Mouse (Mus musculus) intestine, embryonic 16.5 days (tissue): ENCODE measurements around the gene Ythdf1. TPM values are rescaled to one million over a fixed set of nuclear protein-coding genes. Genes with fewer than 3 reads are reported as not detected.

Experiments
- ATAC-seq: fragments of 200-750 bp; cut with Nextera tagmentation; 2 replicates; pipeline ENCODE4 v1.8.0; 2017; ENCODE audit warnings: moderate TSS enrichment, moderate library complexity
- H3K27ac ChIP-seq: fragments of 300-500 bp; sonication (generic); 2 replicates; pipeline ENCODE4 v1.5.1; 2014; ENCODE audit warnings: mild to moderate bottlenecking, low read length
- H3K27me3 ChIP-seq: fragments of 300-500 bp; sonication (generic); replicated peaks from 2 replicates; pipeline ENCODE4 v1.6.1; 2014; ENCODE audit warnings: low read length, control low read depth, mixed read lengths; ENCODE audit not compliant: control insufficient read depth, insufficient read depth
- H3K36me3 ChIP-seq: fragments of 300-500 bp; sonication (generic); 2 replicates; pipeline ENCODE4 v1.6.1; 2014; ENCODE audit warnings: low read length, control low read depth; ENCODE audit not compliant: control insufficient read depth, insufficient read depth
- H3K4me1 ChIP-seq: fragments of 300-500 bp; sonication (generic); 2 replicates; pipeline ENCODE4 v1.6.1; 2014; ENCODE audit warnings: low read length, control low read depth, mixed read lengths; ENCODE audit not compliant: control insufficient read depth, insufficient read depth
- H3K4me2 ChIP-seq: fragments of 300-500 bp; sonication (generic); 2 replicates; pipeline ENCODE4 v1.6.1; 2014; ENCODE audit warnings: low read depth, low read length, control low read depth
- H3K4me3 ChIP-seq: fragments of 300-500 bp; sonication (generic); 2 replicates; pipeline ENCODE4 v1.5.1; 2014; ENCODE audit warnings: mild to moderate bottlenecking, low read length
- H3K9ac ChIP-seq: fragments of 300-500 bp; sonication (generic); 2 replicates; pipeline ENCODE4 v1.6.1; 2014; ENCODE audit warnings: low read depth, low read length
- H3K9me3 ChIP-seq: fragments of 300-500 bp; sonication (generic); 2 replicates; pipeline ENCODE4 v1.6.1; 2016; ENCODE audit warnings: low read length, control low read depth; ENCODE audit not compliant: control insufficient read depth
- WGBS: fragments of 180-500 bp; shearing (Covaris S2); extraction: QIAGEN DNeasy Blood & Tissue Kit; methylation state at CpG from one replicate; pipeline ENCODE4 v1.1.7; 2014; 5-methylcytosine and 5-hydroxymethylcytosine counted together
- polyA plus RNA-seq: library from polyadenylated mRNA; unstranded; fragments of >200 nt; fragmentation: Nextera tagmentation; extraction: Ambion mirVana; gene quantifications from 2 replicates; pipeline ENCODE4 v1.2.1, GENCODE M21; 2015

The Ythdf1 gene
- polyA plus RNA-seq = 9.2 and 9.8 TPM in 2 replicates

GRCm38 (mm10) chr2:180920810-180921400 is at the start of gene Ythdf1:
TSS of gene Ythdf1 (minus strand) at chr2:180920949.
- peak within 1 kb of the TSS; percentile 68 for H3K27ac ChIP-seq
- WGBS = under 1% methylated on average over 53 of the region's 56 CpGs

GRCm38 (mm10) chr2:180967010-180967763 is 46.4 kb upstream of the Ythdf1 start, which contains the start of gene Arfgap1:
TSS of gene Arfgap1 (plus strand) at chr2:180967225.
- peak within 1 kb of the TSS; percentile 82 for H3K4me2 ChIP-seq
- no peaks in the 10 kb centered on the region for H3K9me3 ChIP-seq
- peak; percentile 84 for ATAC-seq
- H3K36me3 ChIP-seq = peaks cover 16% of the 10 kb centered on the region
- under 1% methylated on average over 57 of the region's 57 CpGs for WGBS
- no peaks in the 10 kb centered on the region for H3K27me3 ChIP-seq
- peak within 1 kb of the TSS; percentile 95 for H3K9ac ChIP-seq
- H3K27ac ChIP-seq = peak within 1 kb of the TSS; percentile 91
- H3K4me1 ChIP-seq = peaks cover 20% of the 10 kb centered on the region
- peak within 1 kb of the TSS; percentile 95 for H3K4me3 ChIP-seq

More at GRCm38 (mm10) chr2:180920810-180921400, at the start of gene Ythdf1:
- H3K9ac ChIP-seq = peak within 1 kb of the TSS; percentile 100
- H3K4me3 ChIP-seq = peak within 1 kb of the TSS; percentile 100
- H3K27me3 ChIP-seq = no peaks in the 10 kb centered on the region
- peak within 1 kb of the TSS; percentile 86 for H3K4me2 ChIP-seq
- H3K9me3 ChIP-seq = no peaks in the 10 kb centered on the region
- peaks cover 17% of the 10 kb centered on the region for H3K4me1 ChIP-seq
- peaks cover 6% of the 10 kb centered on the region; the same call in 1 of the 2 replicates for H3K36me3 ChIP-seq
- peak; percentile 95 for ATAC-seq

- 10% methylated on average over 14 of the region's 14 CpGs for WGBS
- H3K27ac ChIP-seq = peak overlapping the region; percentile 91
- H3K4me3 ChIP-seq = peak overlapping the region; percentile 95
- H3K4me1 ChIP-seq = peaks cover 24% of the 10 kb centered on the region
- H3K27me3 ChIP-seq = no peaks in the 10 kb centered on the region
- peaks cover 7% of the 10 kb centered on the region; the same call in 1 of the 2 replicates for H3K36me3 ChIP-seq
- 0 out of 2 replicates have a peak, but pooled peaks have one; percentile 13 for ATAC-seq
- no peaks in the 10 kb centered on the region for H3K9me3 ChIP-seq
- peak overlapping the region; percentile 82 for H3K4me2 ChIP-seq
- H3K9ac ChIP-seq = peak overlapping the region; percentile 95
These were observed 45.5 kb upstream of the Ythdf1 start for GRCm38 (mm10) chr2:180966092-180966882.

DNA sequence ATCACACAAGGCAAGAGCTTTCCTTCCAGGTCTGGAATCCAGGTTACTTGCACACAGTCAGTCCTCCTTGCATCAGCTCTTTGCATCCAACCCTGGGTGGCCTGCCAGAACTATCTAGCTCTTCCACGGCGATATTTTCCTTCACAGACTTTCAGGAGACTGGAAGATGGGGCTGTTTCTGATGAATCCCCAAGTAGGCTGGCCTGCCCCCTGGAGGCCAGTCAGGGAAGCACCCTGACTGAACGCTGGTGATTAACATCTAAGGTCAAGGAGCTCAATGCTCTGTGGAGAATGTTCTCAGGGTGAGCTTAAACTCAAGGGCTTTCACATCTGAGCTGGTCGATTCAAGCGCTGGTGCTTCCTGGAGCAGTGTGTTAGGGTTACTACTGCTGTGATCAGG is 43.2 kb upstream of the Ythdf1 start:
- 3% methylated on average over 5 of the region's 5 CpGs for WGBS
- Histone ChIP-seq H3K4me2 (0 out of 2 replicates have a peak overlapping the region, but pooled peaks have one; percentile 2), H3K9ac (peak overlapping the region; percentile 32; the same call in 1 of the 2 replicates), H3K4me3 (no peak overlapping the region), H3K27me3 (no peaks in the 10 kb centered on the region), H3K4me1 (peaks cover 24% of the 10 kb centered on the region), H3K27ac (peak overlapping the region; percentile 84), H3K9me3 (no peaks in the 10 kb centered on the region), H3K36me3 (peaks cover 3% of the 10 kb centered on the region; the same call in 1 of the 2 replicates)
- 0 out of 2 replicates have a peak, but pooled peaks have one; percentile 1 for ATAC-seq

- Histone ChIP-seq H3K27me3 (no peaks in the 10 kb centered on the region), H3K9ac (no peak overlapping the region), H3K4me3 (no peak overlapping the region), H3K27ac (peak overlapping the region; percentile 84), H3K9me3 (no peaks in the 10 kb centered on the region), H3K4me1 (peaks cover 21% of the 10 kb centered on the region), H3K4me2 (no peak overlapping the region), H3K36me3 (no peaks in the 10 kb centered on the region)
- peak; percentile 88 for ATAC-seq
- WGBS = 63% methylated on average over 2 of the region's 2 CpGs
These were observed 42.0 kb upstream of the Ythdf1 start for GRCm38 (mm10) chr2:180962616-180963308.

DNA sequence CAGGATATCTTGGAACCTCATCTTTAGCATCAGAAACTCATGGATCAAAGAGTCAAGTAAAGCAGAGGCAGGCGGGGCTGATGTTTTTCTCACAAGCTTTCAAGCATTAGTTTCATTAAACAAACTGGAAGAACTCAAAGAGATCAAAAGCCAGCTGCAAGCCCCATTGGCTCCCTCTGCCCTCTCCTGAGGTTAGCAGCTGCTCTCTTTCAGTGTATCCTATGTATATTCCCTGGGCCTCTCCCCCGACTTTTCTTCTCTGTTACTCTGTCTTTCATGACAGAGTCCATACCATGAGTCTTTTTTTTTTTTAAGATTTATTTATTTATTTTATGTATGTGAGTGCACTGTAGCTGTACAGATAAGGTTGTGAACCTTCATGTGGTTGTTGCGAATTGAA is 39.4 kb upstream of the Ythdf1 start:
- ATAC-seq = no peak
- H3K4me2 ChIP-seq = no peak overlapping the region
- H3K36me3 ChIP-seq = no peaks in the 10 kb centered on the region
- no peaks in the 10 kb centered on the region for H3K27me3 ChIP-seq
- H3K9me3 ChIP-seq = no peaks in the 10 kb centered on the region
- no peak overlapping the region for H3K4me3 ChIP-seq
- peaks cover 18% of the 10 kb centered on the region for H3K4me1 ChIP-seq
- H3K9ac ChIP-seq = no peak overlapping the region
- WGBS = 65% methylated on average over 3 of the region's 3 CpGs
- no peak overlapping the region for H3K27ac ChIP-seq

DNA sequence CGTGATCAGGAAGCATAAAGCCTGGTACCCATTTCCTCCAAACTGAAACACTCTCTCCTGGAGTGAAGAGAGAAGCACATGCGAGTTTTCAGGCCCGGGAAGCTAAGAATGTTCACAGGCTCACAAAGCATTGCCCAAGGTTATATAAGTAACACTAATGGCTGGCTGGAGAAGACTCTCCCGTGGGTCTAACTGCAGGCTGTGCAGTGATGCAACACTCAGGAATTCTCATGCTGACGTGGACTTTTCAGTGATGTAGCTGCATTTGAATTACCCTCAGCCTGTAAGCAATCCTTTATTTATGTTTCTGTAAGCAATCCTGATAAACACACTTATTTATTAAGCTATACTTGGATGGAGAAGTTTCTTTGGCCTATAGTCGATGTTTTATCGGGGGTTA is 38.9 kb upstream of the Ythdf1 start:
- H3K9ac ChIP-seq = no peak overlapping the region
- no peaks in the 10 kb centered on the region for H3K27me3 ChIP-seq
- 58% methylated on average over 7 of the region's 7 CpGs for WGBS
- ATAC-seq = no peak
- no peak overlapping the region for H3K27ac ChIP-seq
- H3K4me3 ChIP-seq = no peak overlapping the region
- no peaks in the 10 kb centered on the region for H3K36me3 ChIP-seq
- peaks cover 23% of the 10 kb centered on the region for H3K4me1 ChIP-seq
- no peaks in the 10 kb centered on the region for H3K9me3 ChIP-seq
- no peak overlapping the region for H3K4me2 ChIP-seq

DNA sequence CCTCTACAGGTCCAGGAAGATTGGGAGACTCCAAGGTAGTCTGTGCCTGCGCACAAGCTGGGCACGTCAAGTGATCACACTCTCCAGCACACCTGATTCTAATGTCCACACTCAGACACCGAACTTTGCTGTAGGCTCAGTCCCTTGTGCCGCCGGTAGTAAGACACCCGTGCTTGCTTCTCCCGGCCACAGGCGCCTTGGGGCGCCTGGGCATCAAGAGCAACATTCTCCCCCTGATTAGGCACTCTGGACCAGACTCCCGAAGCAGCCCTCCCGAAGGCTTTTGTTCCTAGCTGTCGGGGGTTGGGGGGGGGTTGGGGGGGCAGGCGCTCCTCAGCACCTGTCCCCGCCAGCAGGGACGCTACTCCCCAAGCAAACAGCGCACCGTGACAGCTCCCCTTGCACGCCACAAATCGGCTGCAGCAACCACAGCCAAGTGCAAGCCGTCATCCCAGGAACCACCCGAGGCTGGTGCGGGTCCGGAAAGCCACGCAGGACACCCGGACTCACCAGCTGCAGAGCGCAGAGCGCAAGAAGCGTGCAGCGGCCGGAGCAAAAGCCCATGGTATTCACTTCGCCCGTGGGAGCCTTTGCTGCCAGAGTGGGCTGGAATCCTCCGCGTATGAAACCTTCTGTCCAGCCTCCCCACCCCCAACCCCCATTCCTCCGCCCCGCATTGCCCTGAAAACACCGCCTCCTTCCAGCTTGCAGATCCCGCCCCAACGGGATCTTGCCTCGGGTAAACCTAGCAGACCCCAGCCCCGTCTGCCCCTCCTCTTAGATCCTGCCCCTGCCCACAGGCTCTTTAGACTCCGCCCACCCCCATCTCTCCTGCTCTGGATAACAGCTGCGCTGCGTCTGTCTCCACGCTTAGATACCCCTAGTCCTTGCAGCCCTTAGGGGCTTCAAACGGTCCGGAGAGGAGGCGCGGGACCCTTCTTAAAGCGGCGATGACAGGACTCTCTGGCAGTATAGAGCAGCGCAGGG is 33.6 kb upstream of the Ythdf1 start, which contains the start of gene Nkain4:
TSS of gene Nkain4 (minus strand) at position 639 of the 987 bp plus-strand sequence.
- peak within 1 kb of the TSS; percentile 67 for H3K9ac ChIP-seq
- peak within 1 kb of the TSS; percentile 64 for H3K4me3 ChIP-seq
- H3K4me1 ChIP-seq = peaks cover 8% of the 10 kb centered on the region; the same call in 1 of the 2 replicates
- ATAC-seq = peak; percentile 83
- no peaks in the 10 kb centered on the region for H3K9me3 ChIP-seq
- H3K27ac ChIP-seq = peak within 1 kb of the TSS; percentile 68
- no peaks in the 10 kb centered on the region for H3K36me3 ChIP-seq
- peak within 1 kb of the TSS; percentile 78 for H3K4me2 ChIP-seq
- under 1% methylated on average over 52 of the region's 52 CpGs for WGBS
- H3K27me3 ChIP-seq = no peaks in the 10 kb centered on the region
